Mouse (Mus musculus): ENCODE results near the gene Acsl4. TPM values are rescaled to one million over a fixed set of nuclear protein-coding genes. Genes with fewer than 3 reads are reported as not detected.

Gene Acsl4
- total RNA-seq, 1 experiment from 2014 or later: 33.4 TPM

- ATAC-seq (replicated peaks in 1 of 2; ENCODE audit: insufficient read depth in 1 of 2, low FRiP score in 2 of 2, low TSS enrichment in 1 of 2, low read depth in 1 of 2, poor library complexity in 2 of 2, severe bottlenecking in 2 of 2): no peak; a peak in 1 of 4 replicates
Observed at GRCm38 (mm10) chrX:142375519-142375918, 14.8 kb downstream of the Acsl4 start.

GRCm38 (mm10) chrX:142372393-142372792 lies 17.9 kb downstream of the Acsl4 start:
- ATAC-seq (replicated peaks in 1 of 2; ENCODE audit: insufficient read depth in 1 of 2, low FRiP score in 2 of 2, low TSS enrichment in 1 of 2, low read depth in 1 of 2, poor library complexity in 2 of 2, severe bottlenecking in 2 of 2): no peak

GRCm38 (mm10) chrX:142369935-142370334 lies 20.4 kb downstream of the Acsl4 start:
- ATAC-seq (replicated peaks in 1 of 2; ENCODE audit: insufficient read depth in 1 of 2, low FRiP score in 2 of 2, low TSS enrichment in 1 of 2, low read depth in 1 of 2, poor library complexity in 2 of 2, severe bottlenecking in 2 of 2): peak; percentile 81 to 95

GRCm38 (mm10) chrX:142363882-142364281 lies 26.5 kb downstream of the Acsl4 start:
- no peak for ATAC-seq (replicated peaks in 1 of 2; ENCODE audit: insufficient read depth in 1 of 2, low FRiP score in 2 of 2, low TSS enrichment in 1 of 2, low read depth in 1 of 2, poor library complexity in 2 of 2, severe bottlenecking in 2 of 2)

- ATAC-seq (replicated peaks in 1 of 2; ENCODE audit: insufficient read depth in 1 of 2, low FRiP score in 2 of 2, low TSS enrichment in 1 of 2, low read depth in 1 of 2, poor library complexity in 2 of 2, severe bottlenecking in 2 of 2): no peak; a peak in 1 of 4 replicates
Observed at GRCm38 (mm10) chrX:142359031-142359430, 31.3 kb downstream of the Acsl4 start.

- ATAC-seq (replicated peaks in 1 of 2; ENCODE audit: insufficient read depth in 1 of 2, low FRiP score in 2 of 2, low TSS enrichment in 1 of 2, low read depth in 1 of 2, poor library complexity in 2 of 2, severe bottlenecking in 2 of 2): no peak
Observed at GRCm38 (mm10) chrX:142358427-142358826, 31.9 kb downstream of the Acsl4 start.

- ATAC-seq (replicated peaks in 1 of 2; ENCODE audit: insufficient read depth in 1 of 2, low FRiP score in 2 of 2, low TSS enrichment in 1 of 2, low read depth in 1 of 2, poor library complexity in 2 of 2, severe bottlenecking in 2 of 2): no peak
Observed at GRCm38 (mm10) chrX:142336207-142336606, 54.1 kb downstream of the Acsl4 start.

DNA sequence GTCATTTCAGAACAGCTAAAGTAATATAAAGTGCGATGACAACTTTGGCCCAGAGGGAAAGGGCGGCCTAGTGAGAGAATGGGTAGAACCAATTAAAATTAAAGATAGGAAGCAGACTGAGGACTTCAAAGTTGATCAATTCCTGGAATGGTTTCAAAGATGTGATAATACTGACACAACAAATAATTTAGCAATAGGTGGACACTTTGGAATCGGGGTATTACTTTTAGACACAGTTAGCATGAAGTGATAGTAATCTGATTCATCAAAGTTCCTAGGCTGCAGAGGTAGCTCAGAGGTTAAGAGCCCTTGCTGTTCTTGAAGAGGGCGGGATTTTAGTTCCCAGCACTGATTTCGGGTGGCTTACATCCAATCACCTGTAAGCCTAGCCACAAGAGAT lies 54.8 kb downstream of the Acsl4 start:
- ATAC-seq (replicated peaks in 1 of 2; ENCODE audit: insufficient read depth in 1 of 2, low FRiP score in 2 of 2, low TSS enrichment in 1 of 2, low read depth in 1 of 2, poor library complexity in 2 of 2, severe bottlenecking in 2 of 2): no peak

DNA sequence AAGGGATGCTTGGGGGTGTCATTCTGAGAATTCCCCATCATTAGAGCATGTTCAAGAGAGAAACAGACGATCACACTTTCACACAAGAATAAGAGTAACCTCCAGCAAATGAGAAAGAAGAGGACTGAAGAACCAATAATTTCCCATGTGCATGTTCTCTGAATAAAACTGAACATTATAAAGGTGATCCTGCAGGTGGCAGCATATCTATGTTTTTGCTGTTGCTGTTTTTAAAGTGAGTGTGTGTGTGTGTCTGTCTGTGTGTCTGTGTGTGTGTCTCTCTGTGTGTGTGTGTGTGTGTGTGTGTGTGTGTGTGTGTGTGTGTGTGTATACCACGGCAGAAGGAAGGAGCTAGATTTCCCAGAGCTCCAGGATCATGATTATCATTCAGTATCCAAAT lies 64.6 kb downstream of the Acsl4 start:
- no peak for ATAC-seq (replicated peaks in 1 of 2; ENCODE audit: insufficient read depth in 1 of 2, low FRiP score in 2 of 2, low TSS enrichment in 1 of 2, low read depth in 1 of 2, poor library complexity in 2 of 2, severe bottlenecking in 2 of 2)

GRCm38 (mm10) chrX:142316106-142316505 lies 74.2 kb downstream of the Acsl4 start:
- no peak for ATAC-seq (replicated peaks in 1 of 2; ENCODE audit: insufficient read depth in 1 of 2, low FRiP score in 2 of 2, low TSS enrichment in 1 of 2, low read depth in 1 of 2, poor library complexity in 2 of 2, severe bottlenecking in 2 of 2)

DNA sequence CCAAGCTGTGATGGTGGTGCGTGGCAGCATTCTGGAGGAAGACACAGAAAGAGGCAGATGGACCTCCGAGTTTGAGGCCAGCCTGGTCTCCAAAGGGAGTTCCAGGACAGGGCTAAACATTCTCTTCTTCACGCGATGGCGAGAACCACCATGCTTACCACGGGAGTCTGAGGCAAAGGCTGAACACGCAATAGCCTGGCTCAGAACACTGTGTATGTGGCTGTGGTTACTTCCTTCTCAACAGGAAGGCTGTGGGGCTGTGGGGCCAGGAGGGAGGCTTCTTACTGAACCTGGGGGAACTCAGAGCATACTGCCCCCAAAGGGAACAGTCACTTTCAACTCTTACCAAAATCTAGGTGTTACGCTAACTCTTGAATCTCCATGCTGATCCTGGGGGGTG lies 75.1 kb downstream of the Acsl4 start:
- ATAC-seq (replicated peaks in 1 of 2; ENCODE audit: insufficient read depth in 1 of 2, low FRiP score in 2 of 2, low TSS enrichment in 1 of 2, low read depth in 1 of 2, poor library complexity in 2 of 2, severe bottlenecking in 2 of 2): peak; percentile 85 to 91

DNA sequence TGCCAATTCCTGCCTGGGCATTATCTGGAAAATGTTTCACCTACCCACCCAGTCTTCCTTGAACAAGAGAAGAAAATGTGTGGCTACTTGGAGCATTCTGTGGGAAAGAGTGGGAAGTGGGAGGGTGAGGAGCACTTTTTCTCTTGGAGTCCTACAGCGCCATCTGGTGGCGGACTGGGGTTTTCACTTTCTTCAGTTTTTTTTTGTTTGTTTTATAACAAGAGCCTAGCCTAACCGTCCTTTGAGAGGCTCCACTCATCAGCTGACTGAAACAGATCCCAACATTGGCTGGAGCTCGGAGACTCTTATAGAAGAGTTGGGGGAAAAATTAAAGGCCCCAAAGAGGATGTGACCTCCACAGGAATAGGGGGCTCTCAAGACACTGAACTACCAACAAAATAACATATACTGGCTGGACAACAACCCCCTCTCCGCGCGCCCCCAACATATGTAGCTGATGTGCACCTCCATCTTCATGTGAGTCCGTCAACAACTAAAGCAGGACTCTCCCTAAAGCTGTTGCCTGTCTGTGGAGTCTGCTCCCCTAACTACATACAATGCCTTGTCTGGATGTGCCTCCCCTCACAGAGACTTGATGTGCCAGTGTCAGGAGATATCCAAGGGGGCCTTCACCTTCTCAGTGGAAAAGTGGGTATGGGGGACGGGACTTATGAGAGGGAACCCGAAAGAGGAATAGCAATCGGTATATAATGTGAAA lies 75.9 kb downstream of the Acsl4 start:
- ATAC-seq (replicated peaks in 1 of 2; ENCODE audit: insufficient read depth in 1 of 2, low FRiP score in 2 of 2, low TSS enrichment in 1 of 2, low read depth in 1 of 2, poor library complexity in 2 of 2, severe bottlenecking in 2 of 2): peak; percentile 51 to 78

DNA sequence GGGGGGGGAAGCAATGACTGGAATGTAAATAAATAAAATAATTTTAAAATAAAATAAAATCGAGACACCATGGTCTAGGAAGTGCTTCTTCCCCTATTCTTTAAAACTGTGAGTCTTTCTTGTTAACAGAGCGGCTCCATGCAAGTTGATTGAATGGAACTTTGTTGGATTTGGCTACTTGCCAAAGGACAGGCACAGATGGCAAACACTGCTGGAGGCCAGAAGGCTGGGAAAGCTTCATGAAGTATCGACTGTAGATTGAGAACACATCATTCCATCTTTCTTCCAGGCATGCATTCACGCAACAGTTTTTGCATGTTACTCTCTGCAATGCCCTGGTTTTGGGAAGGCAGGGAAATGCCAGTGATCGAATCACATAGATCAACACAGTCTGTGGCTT lies 79.9 kb downstream of the Acsl4 start:
- no peak for ATAC-seq (replicated peaks in 1 of 2; ENCODE audit: insufficient read depth in 1 of 2, low FRiP score in 2 of 2, low TSS enrichment in 1 of 2, low read depth in 1 of 2, poor library complexity in 2 of 2, severe bottlenecking in 2 of 2)

GRCm38 (mm10) chrX:142305869-142306581 lies 84.3 kb downstream of the Acsl4 start, which contains the start of gene Kcne1l:
Kcne1l (minus strand) TSS chrX:142306294.
- no peak for ATAC-seq (replicated peaks in 1 of 2; ENCODE audit: insufficient read depth in 1 of 2, low FRiP score in 2 of 2, low TSS enrichment in 1 of 2, low read depth in 1 of 2, poor library complexity in 2 of 2, severe bottlenecking in 2 of 2)

GRCm38 (mm10) chrX:142305010-142305868 lies 85.1 kb downstream of the Acsl4 start:
- no peak for ATAC-seq (replicated peaks in 1 of 2; ENCODE audit: insufficient read depth in 1 of 2, low FRiP score in 2 of 2, low TSS enrichment in 1 of 2, low read depth in 1 of 2, poor library complexity in 2 of 2, severe bottlenecking in 2 of 2)

DNA sequence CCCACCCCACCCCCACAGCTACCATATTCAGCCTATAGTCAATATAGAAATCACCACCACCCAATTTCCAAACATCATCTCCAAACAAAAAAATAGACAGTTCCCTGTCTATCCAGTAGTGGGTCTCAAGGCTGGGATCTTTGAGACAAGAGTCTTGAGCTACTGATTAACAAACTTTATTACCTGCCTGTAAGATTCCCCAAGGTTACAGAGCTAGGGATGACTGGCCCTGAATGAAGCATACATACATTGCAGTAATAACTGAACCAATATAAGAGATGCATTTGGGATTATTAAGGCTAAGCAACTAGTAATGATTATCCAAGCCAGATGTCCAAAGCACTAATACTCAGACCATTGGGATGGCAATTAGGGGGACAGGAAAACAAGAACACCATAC lies 85.7 kb downstream of the Acsl4 start:
- no peak for ATAC-seq (replicated peaks in 1 of 2; ENCODE audit: insufficient read depth in 1 of 2, low FRiP score in 2 of 2, low TSS enrichment in 1 of 2, low read depth in 1 of 2, poor library complexity in 2 of 2, severe bottlenecking in 2 of 2)

- no peak for ATAC-seq (replicated peaks in 1 of 2; ENCODE audit: insufficient read depth in 1 of 2, low FRiP score in 2 of 2, low TSS enrichment in 1 of 2, low read depth in 1 of 2, poor library complexity in 2 of 2, severe bottlenecking in 2 of 2)
Observed at GRCm38 (mm10) chrX:142303456-142303855, 86.9 kb downstream of the Acsl4 start.

- no peak for ATAC-seq (replicated peaks in 1 of 2; ENCODE audit: insufficient read depth in 1 of 2, low FRiP score in 2 of 2, low TSS enrichment in 1 of 2, low read depth in 1 of 2, poor library complexity in 2 of 2, severe bottlenecking in 2 of 2)
Observed at GRCm38 (mm10) chrX:142285905-142286304, 104.4 kb downstream of the Acsl4 start.

Data from hematopoietic stem cell, adult 5-6 weeks (primary cell).